Mouse (Mus musculus): Measurements from ENCODE around the gene Slc45a2.

Gene Slc45a2

GRCm38 (mm10) chr15:11066299-11066698, 65.8 kb downstream of the Slc45a2 start:
- no peak for DNase-seq (ENCODE audit: low spot score)

DNA sequence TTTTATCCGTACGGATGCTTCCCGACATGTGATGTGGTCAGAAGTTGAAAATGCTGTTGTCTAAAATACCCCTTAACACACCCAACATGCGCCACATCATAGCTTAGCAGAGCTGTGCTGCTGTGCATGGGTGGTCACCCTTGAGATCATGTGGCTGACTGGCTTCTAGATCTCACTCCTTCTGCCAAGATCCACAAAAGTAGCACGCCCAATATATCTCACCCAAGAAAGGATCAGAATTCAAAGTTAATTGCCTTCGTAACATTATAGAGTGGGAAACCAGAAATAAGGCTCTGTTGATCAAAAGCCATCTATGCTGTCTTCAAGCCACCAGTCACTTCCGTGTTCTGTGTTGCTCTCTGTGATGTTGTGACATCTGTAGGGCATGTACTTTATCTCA, 67.4 kb downstream of the Slc45a2 start:
- no peak for DNase-seq (ENCODE audit: low spot score)

GRCm38 (mm10) chr15:11075726-11076361, 75.3 kb downstream of the Slc45a2 start:
- DNase-seq (ENCODE audit: low spot score), result no peak
